Mouse (Mus musculus) heart, postnatal 0 days (tissue): ENCODE data around the gene Zfand5. TPM values are rescaled to one million over a fixed set of nuclear protein-coding genes. Genes with fewer than 3 reads are reported as not detected.

Experiments used
- ATAC-seq: fragments of 200-750 bp; cut with Nextera tagmentation; 2 replicates; pipeline ENCODE4 v1.8.0; 2017; ENCODE audit warnings: low read depth, moderate number of reproducible peaks, moderate library complexity; ENCODE audit not compliant: insufficient read depth
- DNase-seq: peaks from one replicate; pipeline ENCODE4 v3.0.0-alpha.2; 2016; ENCODE audit warnings: low spot score
- H3K27ac ChIP-seq: fragments of 300-500 bp; sonication (generic); 2 replicates; pipeline ENCODE4 v1.5.1; 2014; ENCODE audit warnings: low read depth, mild to moderate bottlenecking
- H3K27me3 ChIP-seq: fragments of 300-500 bp; sonication (generic); 2 replicates; pipeline ENCODE4 v1.6.1; 2014; ENCODE audit warnings: low read length, mixed read lengths; ENCODE audit not compliant: control insufficient read depth, insufficient read depth
- H3K36me3 ChIP-seq: fragments of 300-500 bp; sonication (generic); replicated peaks from 2 replicates; pipeline ENCODE4 v1.6.1; 2014; ENCODE audit warnings: low read length, mixed read lengths; ENCODE audit not compliant: control insufficient read depth, insufficient read depth
- H3K4me1 ChIP-seq: fragments of 300-500 bp; sonication (generic); 2 replicates; pipeline ENCODE4 v1.6.1; 2014; ENCODE audit warnings: antibody characterized with exemption; ENCODE audit not compliant: control insufficient read depth, insufficient read depth
- H3K4me2 ChIP-seq: fragments of 300-500 bp; sonication (generic); 2 replicates; pipeline ENCODE4 v1.6.1; 2014; ENCODE audit warnings: low read depth, mild to moderate bottlenecking, low read length, moderate library complexity
- H3K4me3 ChIP-seq: fragments of 300-500 bp; sonication (generic); 2 replicates; pipeline ENCODE4 v1.5.1; 2014; ENCODE audit warnings: low read depth, low read length
- H3K9ac ChIP-seq: fragments of 300-500 bp; sonication (generic); replicated peaks from 2 replicates; pipeline ENCODE4 v1.6.1; 2014; ENCODE audit warnings: low read depth, low read length, mixed read lengths
- H3K9me3 ChIP-seq: fragments of 300-500 bp; sonication (generic); replicated peaks from 2 replicates; pipeline ENCODE4 v1.6.1; 2016; ENCODE audit warnings: low read length; ENCODE audit not compliant: control insufficient read depth
- CTCF ChIP-seq: IDR thresholded peaks from 2 replicates; pipeline ENCODE4 v1.5.1; 2016; ENCODE audit warnings: antibody characterized with exemption, control low read depth, low read depth
- EP300 ChIP-seq: IDR thresholded peaks from 2 replicates; pipeline ENCODE4 v1.6.1; 2016; ENCODE audit warnings: antibody characterized with exemption, low read depth
- WGBS: fragments of 180-500 bp; shearing (Covaris S2); extraction: QIAGEN DNeasy Blood & Tissue Kit; methylation state at CpG from one replicate; pipeline ENCODE4 v1.1.7; 2014; 5-methylcytosine and 5-hydroxymethylcytosine counted together
- polyA plus RNA-seq: library from polyadenylated mRNA; unstranded; fragments of >200 nt; fragmentation: Nextera tagmentation; extraction: Ambion mirVana; gene quantifications from 2 replicates; pipeline ENCODE4 v1.2.1, GENCODE M21; 2015
- total RNA-seq: library from RNA; depleted of rRNA; stranded (reverse); fragments of >200 nt; gene quantifications from 2 replicates; pipeline ENCODE4 v1.2.3, GENCODE M21; 2014; ENCODE audit warnings: low replicate concordance; rRNA removed

Gene Zfand5
- total and polyA plus RNA-seq, 2 experiments from 2014 or later = 65.5 to 117 TPM

DNA sequence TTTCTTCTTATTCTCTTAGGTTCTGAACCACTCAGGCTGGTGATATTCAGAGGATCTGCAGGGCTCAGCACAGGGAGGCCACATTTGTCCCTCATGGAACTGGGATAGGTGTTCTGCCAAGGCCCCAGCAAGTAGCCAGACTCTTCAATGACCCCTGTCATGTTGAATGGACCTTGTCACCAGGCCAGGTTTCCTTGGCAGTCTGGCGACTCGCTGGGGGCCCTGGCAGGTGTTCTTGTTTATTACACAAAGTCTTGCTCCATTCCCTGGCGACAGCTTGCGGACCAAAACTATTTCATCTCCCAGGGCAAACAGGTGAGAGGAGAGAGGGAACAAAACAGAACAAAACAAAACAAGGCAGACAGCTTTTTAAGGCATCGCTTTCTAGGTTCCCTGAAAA lies 57.7 kb downstream of the Zfand5 start:
- 0 out of 2 replicates have a peak, but pooled peaks cover 8% of the 10 kb centered on the region for H3K4me1 ChIP-seq
- DNase-seq = peak; percentile 42
- H3K9ac ChIP-seq = no peak overlapping the region
- no peak overlapping the region for H3K27ac ChIP-seq
- no peak for TF ChIP-seq EP300
- TF ChIP-seq CTCF = no peak
- no peak overlapping the region for H3K4me2 ChIP-seq
- peak; percentile 79; the same call in 1 of the 2 replicates for ATAC-seq
- WGBS = 44% methylated on average over 5 of the region's 5 CpGs
- H3K27me3 ChIP-seq = no peaks in the 10 kb centered on the region
- no peaks in the 10 kb centered on the region for H3K9me3 ChIP-seq
- H3K36me3 ChIP-seq = no peaks in the 10 kb centered on the region
- no peak overlapping the region for H3K4me3 ChIP-seq

DNA sequence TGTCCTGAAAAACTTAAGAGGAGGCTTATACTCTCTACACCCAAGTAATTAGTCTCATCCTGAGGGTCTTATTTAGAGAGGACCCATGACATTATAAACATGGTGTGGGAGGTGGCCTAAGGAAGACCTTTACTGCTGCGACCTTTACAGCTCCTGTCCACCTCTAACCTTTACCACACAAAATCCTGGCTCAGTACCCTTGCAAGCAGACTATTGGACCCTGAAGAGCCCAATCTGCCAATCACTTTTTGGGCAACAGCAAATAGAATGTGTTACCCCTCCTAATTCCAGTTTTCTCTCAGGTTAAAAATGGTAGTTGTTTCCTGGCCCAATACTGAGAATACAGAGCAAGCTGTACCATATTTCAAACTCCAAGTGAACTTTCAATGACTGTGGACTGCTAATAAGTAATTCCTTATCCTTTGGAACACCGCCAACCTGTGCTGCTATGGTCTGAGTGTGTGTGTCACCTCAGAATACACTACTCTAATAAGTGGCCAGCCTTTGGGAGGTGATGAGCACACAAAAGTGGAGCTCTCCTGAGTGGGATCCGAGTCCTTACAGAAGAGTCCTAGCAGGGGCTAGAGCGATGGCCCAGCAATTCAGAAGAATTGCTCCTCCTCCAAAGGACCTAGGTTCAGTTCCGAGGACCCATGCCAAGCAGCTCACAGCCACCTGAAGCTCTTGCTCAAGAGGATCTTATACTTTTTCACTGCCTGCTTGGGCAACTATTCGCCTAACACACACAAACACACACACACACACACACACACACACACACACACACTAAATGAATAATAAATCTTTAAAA lies 58.4 kb downstream of the Zfand5 start:
- TF ChIP-seq CTCF (no peak), EP300 (no peak)
- H3K9me3 ChIP-seq = no peaks in the 10 kb centered on the region
- H3K36me3 ChIP-seq = no peaks in the 10 kb centered on the region
- WGBS = 66% methylated on average over 6 of the region's 6 CpGs
- no peak overlapping the region for H3K4me2 ChIP-seq
- ATAC-seq (peak; percentile 69; the same call in 1 of the 2 replicates), DNase-seq (peak; percentile 18)
- no peak overlapping the region for H3K9ac ChIP-seq
- H3K4me1 ChIP-seq = 0 out of 2 replicates have a peak, but pooled peaks cover 8% of the 10 kb centered on the region
- no peak overlapping the region for H3K4me3 ChIP-seq
- no peak overlapping the region for H3K27ac ChIP-seq
- no peaks in the 10 kb centered on the region for H3K27me3 ChIP-seq

DNA sequence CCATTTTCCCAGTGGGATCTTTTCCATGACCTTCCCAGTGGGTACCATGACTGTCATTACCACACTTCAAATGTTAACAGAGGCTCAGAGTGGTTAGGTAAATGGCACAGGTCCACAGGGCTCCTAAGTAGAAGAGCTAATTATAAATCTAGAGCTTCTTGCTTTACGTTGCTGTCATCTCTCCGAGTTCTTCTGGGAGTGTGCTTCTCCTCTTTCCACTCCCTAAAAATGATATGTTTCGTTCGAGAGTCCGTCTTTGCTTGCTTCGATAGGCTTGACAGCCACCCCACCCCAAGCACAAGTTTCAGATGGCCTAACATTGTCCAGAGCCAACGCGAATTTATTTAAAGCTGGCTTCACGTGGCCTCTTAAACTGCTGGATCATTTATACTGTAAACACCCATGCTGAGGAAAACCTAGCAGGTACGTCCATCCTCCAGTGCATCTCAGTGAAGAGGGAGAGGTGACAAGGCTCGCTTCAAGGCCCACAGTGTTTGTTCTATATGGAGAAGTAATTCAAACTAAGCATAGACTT lies 59.6 kb downstream of the Zfand5 start:
- no peaks in the 10 kb centered on the region for H3K36me3 ChIP-seq
- H3K4me3 ChIP-seq = no peak overlapping the region
- TF ChIP-seq CTCF = no peak
- no peak for TF ChIP-seq EP300
- no peak for ATAC-seq
- H3K4me1 ChIP-seq = 0 out of 2 replicates have a peak, but pooled peaks cover 8% of the 10 kb centered on the region
- DNase-seq = no peak
- no peak overlapping the region for H3K4me2 ChIP-seq
- 68% methylated on average over 11 of the region's 11 CpGs for WGBS
- H3K27me3 ChIP-seq = no peaks in the 10 kb centered on the region
- H3K27ac ChIP-seq = no peak overlapping the region
- no peak overlapping the region for H3K9ac ChIP-seq
- H3K9me3 ChIP-seq = no peaks in the 10 kb centered on the region

Other genes starting within 250 kb of the Zfand5 start
- 1.8 and 5.4 TPM in 2 replicates for gene Gda, start 201.2 kb downstream of the Zfand5 start, total RNA-seq
- 0.11 and 0.12 TPM in 2 replicates for gene Gda, start 201.2 kb downstream of the Zfand5 start, polyA plus RNA-seq